Mouse (Mus musculus) bone marrow macrophage, adult 2 months (primary cell): ENCODE results near the gene Ints5.

ENCODE experiments used
- CTCF ChIP-seq: IDR thresholded peaks from 2 replicates; pipeline ENCODE4 v1.5.1; 2012; ENCODE audit warnings: low read depth, mild to moderate bottlenecking, low read length, moderate library complexity
- POLR2A ChIP-seq: IDR thresholded peaks from 2 replicates; pipeline ENCODE4 v1.6.1; 2012; ENCODE audit warnings: mild to moderate bottlenecking, low read depth, low read length, borderline replicate concordance

- no peak for TF ChIP-seq POLR2A
- no peak for TF ChIP-seq CTCF
These were observed 17.8 kb upstream of the Ints5 start for GRCm38 (mm10) chr19:8875031-8875430.
